Mouse (Mus musculus) embryonic stem cell, embryonic (primary cell): Measurements from ENCODE around the gene Wars.

Experiments
- CTCF ChIA-PET, 4 experiments: fragments of 300-600 bp in 2 of 4; fragments of 350-600 bp in 2 of 4; sonication (Branson Sonifier 250); formaldehyde crosslinking; loops; one replicate each; lab custom pipeline; 2022; ENCODE audit warnings: inconsistent platforms in 2 of 4; lab: Charles Lee
- POLR2A ChIA-PET, 4 experiments: fragments of 300-600 bp in 2 of 4; fragments of 350-600 bp in 2 of 4; sonication (Branson Sonifier 250); formaldehyde crosslinking; loops; one replicate each; lab custom pipeline; 2022; ENCODE audit warnings: antibody characterized with exemption in 4 of 4, inconsistent platforms in 1 of 4; lab: Charles Lee

The Wars gene

GRCm38 (mm10) chr12:108888632-108889031 is 5.3 kb downstream of the Wars start:
- POLR2A ChIA-PET: interaction anchor here in 2 of 4 experiments (0.6 to 0.7 kb wide), 3 partner anchors 36 to 325 kb away, joined by 3 to 6 read pairs (median 4); no protein-coding TSS in a partner anchor
- CTCF ChIA-PET: no interaction called here

- CTCF ChIA-PET: interaction anchor here in 1 of 4 experiments (0.6 kb wide), 1 partner anchor 200 kb away, joined by 5 read pairs; no protein-coding TSS in a partner anchor
These were observed 6.9 kb downstream of the Wars start for GRCm38 (mm10) chr12:108887077-108887476.

GRCm38 (mm10) chr12:108885906-108886305 is 8.1 kb downstream of the Wars start:
- POLR2A ChIA-PET: interaction anchor here in 1 of 4 experiments (0.8 to 5.1 kb wide), 3 partner anchors 8 to 9 kb away, joined by 3 to 36 read pairs (median 8); partner anchors contain the start of genes Wars and Wdr25
- CTCF ChIA-PET: no interaction called here

More at GRCm38 (mm10) chr12:108887077-108887476, 6.9 kb downstream of the Wars start:
- POLR2A ChIA-PET: interaction anchor here in 1 of 4 experiments (2.3 kb wide), 1 partner anchor 9 kb away, joined by 8 read pairs; no protein-coding TSS in a partner anchor

- CTCF ChIA-PET: no interaction called here
These were observed 11.2 kb downstream of the Wars start for GRCm38 (mm10) chr12:108882776-108883175.

GRCm38 (mm10) chr12:108881192-108881591 is 12.8 kb downstream of the Wars start:
- CTCF ChIA-PET: no interaction called here
- POLR2A ChIA-PET: interaction anchor here in 2 of 4 experiments (0.6 to 5.1 kb wide), 5 partner anchors 10 to 1642 kb away, joined by 3 to 36 read pairs (median 4); partner anchors contain the start of genes Wars (in 1 of the 2) and Wdr25 (in 1 of the 2)

More at GRCm38 (mm10) chr12:108882776-108883175, 11.2 kb downstream of the Wars start:
- POLR2A ChIA-PET: interaction anchor here in 3 of 4 experiments (0.8 to 5.1 kb wide), 7 partner anchors 9 to 84 kb away, joined by 3 to 36 read pairs (median 8); partner anchors contain the start of genes Wars (in 3 of the 3) and Wdr25 (in 3 of the 3)

- CTCF ChIA-PET: no interaction called here
- POLR2A ChIA-PET: interaction anchor here in 2 of 4 experiments (0.6 to 2.3 kb wide), 4 partner anchors 10 to 1643 kb away, joined by 3 to 10 read pairs (median 4); no protein-coding TSS in a partner anchor
These were observed 13.4 kb downstream of the Wars start for GRCm38 (mm10) chr12:108880606-108881005.

GRCm38 (mm10) chr12:108879138-108879537 is 14.8 kb downstream of the Wars start:
- CTCF ChIA-PET: interaction anchor here in 3 of 4 experiments (0.5 to 0.7 kb wide), 4 partner anchors 109 to 1539 kb away, joined by 3 to 8 read pairs (median 3); no protein-coding TSS in a partner anchor

GRCm38 (mm10) chr12:108873122-108873521 is 20.9 kb downstream of the Wars start:
- ChIA-PET POLR2A (interaction anchor here in 2 of 4 experiments (0.7 to 1.6 kb wide), 4 partner anchors 8 to 588 kb away, joined by 3 to 5 read pairs (median 4); partner anchors contain the start of genes Wars (in 1 of the 2) and Wdr25 (in 1 of the 2)), CTCF (no interaction called here)

More at GRCm38 (mm10) chr12:108879138-108879537, 14.8 kb downstream of the Wars start:
- POLR2A ChIA-PET: interaction anchor here in 2 of 4 experiments (0.7 to 1.6 kb wide), 4 partner anchors 11 to 20 kb away, joined by 3 to 5 read pairs (median 4); no protein-coding TSS in a partner anchor

GRCm38 (mm10) chr12:108869575-108869974 is 24.4 kb downstream of the Wars start:
- POLR2A ChIA-PET: interaction anchor here in 1 of 4 experiments (1.1 kb wide), 1 partner anchor 77 kb away, joined by 4 read pairs; the partner anchor contains the start of gene Yy1
- CTCF ChIA-PET: no interaction called here

- ChIA-PET POLR2A (interaction anchor here in 2 of 4 experiments (0.9 to 1.7 kb wide), 6 partner anchors 9 to 34 kb away, joined by 3 to 7 read pairs (median 3); partner anchors contain the start of genes Slc25a29 (in 1 of the 2), Slc25a47 (in 1 of the 2) and Wars (in 1 of the 2)), CTCF (interaction anchor here in 1 of 4 experiments (1.1 kb wide), 1 partner anchor 37 kb away, joined by 3 read pairs; no protein-coding TSS in a partner anchor)
These were observed 28.9 kb downstream of the Wars start for GRCm38 (mm10) chr12:108865007-108865494.

- ChIA-PET POLR2A (interaction anchor here in 2 of 4 experiments (0.9 to 5.8 kb wide), 16 partner anchors 9 to 76 kb away, joined by 3 to 32 read pairs (median 3); partner anchors contain the start of genes Wars (in 1 of the 2) and Wdr25 (in 1 of the 2)), CTCF (interaction anchor here in 1 of 4 experiments (0.6 kb wide), 1 partner anchor 1591 kb away, joined by 3 read pairs; no protein-coding TSS in a partner anchor)
These were observed 35.5 kb downstream of the Wars start for GRCm38 (mm10) chr12:108858486-108858885.

- POLR2A ChIA-PET: interaction anchor here in 2 of 4 experiments (1.0 to 5.8 kb wide), 13 partner anchors 9 to 62 kb away, joined by 3 to 32 read pairs (median 3); partner anchors contain the start of genes Wars (in 1 of the 2) and Wdr25 (in 1 of the 2)
- CTCF ChIA-PET: no interaction called here
These were observed 36.3 kb downstream of the Wars start for GRCm38 (mm10) chr12:108857589-108858184.

GRCm38 (mm10) chr12:108857109-108857508 is 36.9 kb downstream of the Wars start:
- ChIA-PET POLR2A (interaction anchor here in 1 of 4 experiments (1.4 to 5.8 kb wide), 6 partner anchors 10 to 45 kb away, joined by 3 to 32 read pairs (median 7); no protein-coding TSS in a partner anchor), CTCF (no interaction called here)

GRCm38 (mm10) chr12:108856186-108856585 is 37.8 kb downstream of the Wars start:
- POLR2A ChIA-PET: interaction anchor here in 2 of 4 experiments (1.5 to 5.8 kb wide), 5 partner anchors 9 to 27 kb away, joined by 5 to 32 read pairs (median 6); partner anchors contain the start of genes Slc25a29 (in 1 of the 2) and Slc25a47 (in 1 of the 2)

GRCm38 (mm10) chr12:108855081-108855480 is 38.9 kb downstream of the Wars start:
- POLR2A ChIA-PET: interaction anchor here in 2 of 4 experiments (0.9 to 1.5 kb wide), 5 partner anchors 10 to 52 kb away, joined by 3 to 6 read pairs (median 3); partner anchors contain the start of genes Slc25a29 (in 1 of the 2), Slc25a47 (in 1 of the 2), Wars (in 1 of the 2) and Wdr25 (in 1 of the 2)
- CTCF ChIA-PET: no interaction called here

More at GRCm38 (mm10) chr12:108856186-108856585, 37.8 kb downstream of the Wars start:
- CTCF ChIA-PET: interaction anchor here in 2 of 4 experiments (0.5 to 1.1 kb wide), 2 partner anchors 44 to 150 kb away, joined by 3 read pairs; no protein-coding TSS in a partner anchor

- ChIA-PET CTCF (no interaction called here), POLR2A (no interaction called here)
These were observed 41.2 kb downstream of the Wars start for GRCm38 (mm10) chr12:108852822-108853221.

- ChIA-PET CTCF (no interaction called here), POLR2A (interaction anchor here in 3 of 4 experiments (0.5 to 1.5 kb wide), 4 partner anchors 43 to 1081 kb away, joined by 3 to 5 read pairs (median 3); partner anchors contain the start of gene Wars (in 1 of the 3))
These were observed 43.1 kb downstream of the Wars start for GRCm38 (mm10) chr12:108850886-108851285.

GRCm38 (mm10) chr12:108850129-108850528 is 43.8 kb downstream of the Wars start:
- CTCF ChIA-PET: no interaction called here
- POLR2A ChIA-PET: interaction anchor here in 2 of 4 experiments (0.6 to 1.5 kb wide), 2 partner anchors 44 to 564 kb away, joined by 3 to 5 read pairs; partner anchors contain the start of gene Wars (in 1 of the 2)
